Mouse (Mus musculus) forebrain, embryonic 10.5 days (tissue): ENCODE results near the gene C130026I21Rik. TPM values are rescaled to one million over a fixed set of nuclear protein-coding genes. Genes with fewer than 3 reads are reported as not detected.
A peak's percentile ranks its signal among the peaks of the same experiment; 100 is the strongest.
"Not testable (repeated sequence)": the region's sequence is repeated elsewhere in the genome, so short reads cannot be mapped to it uniquely, and the experiment has no call there.

Experiments used
- DNase-seq: peaks from one replicate; pipeline ENCODE4 v3.0.0-alpha.2; 2017; ENCODE audit warnings: low spot score; ENCODE audit errors: extremely low spot score
- H3K27ac ChIP-seq: fragments of 300-500 bp; sonication (generic); 2 replicates; pipeline ENCODE4 v1.5.1; 2016; ENCODE audit warnings: mild to moderate bottlenecking
- H3K27me3 ChIP-seq: fragments of 300-500 bp; sonication (generic); 2 replicates; pipeline ENCODE4 v1.6.1; 2016; ENCODE audit warnings: mild to moderate bottlenecking; ENCODE audit not compliant: poor library complexity, severe bottlenecking
- H3K36me3 ChIP-seq: fragments of 300-500 bp; sonication (generic); replicated peaks from 2 replicates; pipeline ENCODE4 v1.6.1; 2016; ENCODE audit warnings: mild to moderate bottlenecking, moderate library complexity
- H3K4me1 ChIP-seq: fragments of 300-500 bp; sonication (generic); 2 replicates; pipeline ENCODE4 v1.6.1; 2016
- H3K4me3 ChIP-seq: fragments of 300-500 bp; sonication (generic); 2 replicates; pipeline ENCODE4 v1.5.1; 2016; ENCODE audit warnings: mild to moderate bottlenecking, moderate library complexity
- H3K9me3 ChIP-seq: fragments of 300-500 bp; sonication (generic); 2 replicates; pipeline ENCODE4 v1.6.1; 2016; ENCODE audit warnings: mild to moderate bottlenecking, moderate library complexity
- WGBS: fragments of 180-500 bp; shearing (Covaris S2); methylation state at CpG from one replicate; pipeline ENCODE4 v1.1.7; 2016; 5-methylcytosine and 5-hydroxymethylcytosine counted together
- polyA plus RNA-seq: library from polyadenylated mRNA; unstranded; fragments of >200 nt; fragmentation: Nextera tagmentation; extraction: Ambion mirVana; gene quantifications from 2 replicates; pipeline ENCODE4 v1.2.1, GENCODE M21; 2016

C130026I21Rik gene
- polyA plus RNA-seq, 1 experiment from 2014 or later = not detected

- H3K4me3 ChIP-seq, H3K27ac ChIP-seq, H3K4me1 ChIP-seq, H3K27me3 ChIP-seq, H3K36me3 ChIP-seq, H3K9me3 ChIP-seq, DNase-seq: not testable (repeated sequence)
- WGBS = no CpG with 5 or more reads among the region's 2 CpGs
These were observed 277.1 kb downstream of the C130026I21Rik start for GRCm38 (mm10) chr1:84993235-84993634.

GRCm38 (mm10) chr1:84992827-84993226 lies 277.5 kb downstream of the C130026I21Rik start:
- H3K4me3 ChIP-seq, DNase-seq, H3K36me3 ChIP-seq, H3K27me3 ChIP-seq, H3K4me1 ChIP-seq, H3K27ac ChIP-seq, H3K9me3 ChIP-seq: not testable (repeated sequence)
- no CpG with 5 or more reads among the region's 3 CpGs for WGBS

GRCm38 (mm10) chr1:84989044-84989443 lies 281.3 kb downstream of the C130026I21Rik start:
- H3K4me1 ChIP-seq, H3K9me3 ChIP-seq, H3K36me3 ChIP-seq, DNase-seq, H3K4me3 ChIP-seq, H3K27ac ChIP-seq, H3K27me3 ChIP-seq: not testable (repeated sequence)
- 86% methylated on average over 6 of the region's 8 CpGs for WGBS

GRCm38 (mm10) chr1:84987729-84988128 lies 282.6 kb downstream of the C130026I21Rik start:
- H3K4me1 ChIP-seq = not testable (repeated sequence)

GRCm38 (mm10) chr1:84961779-84962178 lies 308.6 kb downstream of the C130026I21Rik start:
- Histone ChIP-seq H3K27ac (peak overlapping the region; percentile 66; the same call in 1 of the 2 replicates), H3K4me3 (peak overlapping the region; percentile 37)
- DNase-seq, H3K27me3 ChIP-seq, H3K9me3 ChIP-seq, H3K36me3 ChIP-seq, H3K4me1 ChIP-seq: not testable (repeated sequence)
- WGBS = 4% methylated on average over 12 of the region's 12 CpGs

More at GRCm38 (mm10) chr1:84987729-84988128, 282.6 kb downstream of the C130026I21Rik start:
- H3K9me3 ChIP-seq, H3K27me3 ChIP-seq, H3K4me3 ChIP-seq, H3K27ac ChIP-seq, DNase-seq, H3K36me3 ChIP-seq: not testable (repeated sequence)
- WGBS = 70% methylated on average over 7 of the region's 8 CpGs

- not testable (repeated sequence) for H3K27ac ChIP-seq, DNase-seq, H3K4me3 ChIP-seq, H3K36me3 ChIP-seq, H3K4me1 ChIP-seq, H3K9me3 ChIP-seq, H3K27me3 ChIP-seq
- 80% methylated on average over 4 of the region's 4 CpGs for WGBS
These were observed 312.7 kb downstream of the C130026I21Rik start for GRCm38 (mm10) chr1:84957713-84958112.

GRCm38 (mm10) chr1:84956771-84957170 lies 313.6 kb downstream of the C130026I21Rik start:
- 89% methylated on average over 3 of the region's 3 CpGs for WGBS
- DNase-seq, H3K4me3 ChIP-seq, H3K36me3 ChIP-seq, H3K27me3 ChIP-seq, H3K27ac ChIP-seq, H3K9me3 ChIP-seq, H3K4me1 ChIP-seq: not testable (repeated sequence)

- no peaks in the 10 kb centered on the region for H3K27me3 ChIP-seq
- H3K9me3 ChIP-seq = peaks cover 7% of the 10 kb centered on the region
- no peak for DNase-seq
- H3K4me1 ChIP-seq = no peaks in the 10 kb centered on the region
- 90% methylated on average over 10 of the region's 10 CpGs for WGBS
- no peaks in the 10 kb centered on the region for H3K36me3 ChIP-seq
- H3K27ac ChIP-seq = no peak overlapping the region
- no peak overlapping the region for H3K4me3 ChIP-seq
These were observed 317.7 kb downstream of the C130026I21Rik start for GRCm38 (mm10) chr1:84952456-84953181.

- H3K27me3 ChIP-seq = no peaks in the 10 kb centered on the region
- peaks cover 3% of the 10 kb centered on the region for H3K9me3 ChIP-seq
- no peaks in the 10 kb centered on the region for H3K36me3 ChIP-seq
- H3K27ac ChIP-seq = no peak overlapping the region
- no peaks in the 10 kb centered on the region for H3K4me1 ChIP-seq
- 87% methylated on average over 3 of the region's 3 CpGs for WGBS
- no peak for DNase-seq
- H3K4me3 ChIP-seq = no peak overlapping the region
These were observed 318.8 kb downstream of the C130026I21Rik start for GRCm38 (mm10) chr1:84951566-84951965.

GRCm38 (mm10) chr1:84947390-84947789 lies 323.0 kb downstream of the C130026I21Rik start:
- Histone ChIP-seq H3K36me3 (no peaks in the 10 kb centered on the region), H3K4me1 (no peaks in the 10 kb centered on the region)
- 74% methylated on average over 2 of the region's 2 CpGs for WGBS

GRCm38 (mm10) chr1:84945950-84946349 lies 324.4 kb downstream of the C130026I21Rik start:
- H3K27me3 ChIP-seq = no peaks in the 10 kb centered on the region
- H3K9me3 ChIP-seq = no peaks in the 10 kb centered on the region
- no peaks in the 10 kb centered on the region for H3K4me1 ChIP-seq
- H3K36me3 ChIP-seq = no peaks in the 10 kb centered on the region
- DNase-seq = no peak
- 89% methylated on average over 3 of the region's 3 CpGs for WGBS
- H3K27ac ChIP-seq = no peak overlapping the region
- no peak overlapping the region for H3K4me3 ChIP-seq

More at GRCm38 (mm10) chr1:84947390-84947789, 323.0 kb downstream of the C130026I21Rik start:
- H3K4me3 ChIP-seq = no peak overlapping the region
- H3K27ac ChIP-seq = no peak overlapping the region
- no peak for DNase-seq
- no peaks in the 10 kb centered on the region for H3K9me3 ChIP-seq
- H3K27me3 ChIP-seq = no peaks in the 10 kb centered on the region

- Histone ChIP-seq H3K36me3 (no peaks in the 10 kb centered on the region), H3K4me3 (no peak overlapping the region), H3K27ac (no peak overlapping the region), H3K27me3 (no peaks in the 10 kb centered on the region), H3K4me1 (no peaks in the 10 kb centered on the region), H3K9me3 (no peaks in the 10 kb centered on the region)
- WGBS = 97% methylated on average over 4 of the region's 4 CpGs
- DNase-seq = no peak
These were observed 326.8 kb downstream of the C130026I21Rik start for GRCm38 (mm10) chr1:84943549-84943948.
